Mouse (Mus musculus) heart, adult 2 months (tissue): ENCODE measurements around the gene Tmem39a. TPM values are rescaled to one million over a fixed set of nuclear protein-coding genes. Genes with fewer than 3 reads are reported as not detected.

Experiments used
- DNase-seq, 2 experiments: peaks; one replicate each; pipeline ENCODE4 v3.0.0; 2021
- H3K27ac ChIP-seq: fragments of 200-600 bp; 2 replicates; pipeline ENCODE4 v1.8.1; 2022
- H3K27me3 ChIP-seq: fragments of 200-500 bp; 2 replicates; pipeline ENCODE4 v1.6.1; 2012; ENCODE audit warnings: mild to moderate bottlenecking, low read length, inconsistent platforms, mixed read lengths; ENCODE audit not compliant: control insufficient read depth, insufficient read depth
- H3K36me3 ChIP-seq: fragments of 200-500 bp; 2 replicates; pipeline ENCODE4 v1.6.1; 2012; ENCODE audit warnings: low read length, inconsistent platforms; ENCODE audit not compliant: control insufficient read depth, insufficient read depth
- H3K4me1 ChIP-seq: fragments of 200-500 bp; 2 replicates; pipeline ENCODE4 v1.6.1; 2011; ENCODE audit warnings: low read length; ENCODE audit not compliant: control insufficient read depth, insufficient read depth
- H3K4me3 ChIP-seq: fragments of 200-600 bp; 2 replicates; pipeline ENCODE4 v1.8.1; 2022
- H3K79me2 ChIP-seq: fragments of 200-500 bp; replicated peaks from 2 replicates; pipeline ENCODE4 v1.6.1; 2012; ENCODE audit warnings: mild to moderate bottlenecking, inconsistent platforms, low read length, moderate library complexity, mixed read lengths; ENCODE audit not compliant: control insufficient read depth, insufficient read depth
- H3K9ac ChIP-seq: fragments of 200-500 bp; 2 replicates; pipeline ENCODE4 v1.6.1; 2012; ENCODE audit warnings: low read depth, mild to moderate bottlenecking, control low read depth, inconsistent platforms, low read length, mixed read lengths
- CTCF ChIP-seq: fragments of 200-600 bp; IDR thresholded peaks from 2 replicates; pipeline ENCODE4 v1.8.1; 2022; ENCODE audit warnings: antibody characterized with exemption, mild to moderate bottlenecking, moderate library complexity
- EP300 ChIP-seq: fragments of 200-500 bp; IDR thresholded peaks from 2 replicates; pipeline ENCODE4 v1.6.1; 2011; ENCODE audit warnings: low read depth, low read length, control low read depth; ENCODE audit not compliant: insufficient read depth
- POLR2A ChIP-seq: fragments of 200-500 bp; IDR thresholded peaks from 2 replicates; pipeline ENCODE4 v1.6.1; 2011; ENCODE audit warnings: mild to moderate bottlenecking, low read depth, low read length, control low read depth; ENCODE audit not compliant: insufficient read depth
- WGBS: fragments of 180-500 bp; shearing (Covaris S2); methylation state at CpG from one replicate; pipeline ENCODE4 v1.1.7; 2018; 5-methylcytosine and 5-hydroxymethylcytosine counted together
- intact Hi-C: fragments of 180-260 bp; cut with DNase I; formaldehyde crosslinking; loops from one replicate; pipeline ENCODE4 v1.15.1; 2025
- long read RNA-seq: library from polyadenylated mRNA; stranded (forward); transcript quantifications from one replicate; pipeline ENCODE4 v2.0.0, GENCODE M21; 2021
- polyA plus RNA-seq: library from polyadenylated mRNA; depleted of rRNA; stranded (reverse); fragments of >200 nt; gene quantifications from 2 replicates; pipeline ENCODE4 v1.2.3, GENCODE M21; 2012; rRNA removed
- total RNA-seq, 2 experiments: library from RNA; stranded (reverse); gene quantifications; 2 replicates each; pipeline ENCODE4 v1.2.3; 2021

The Tmem39a gene
- total RNA-seq (10 to 100 TPM; 18.3 to 21.8 TPM), polyA plus RNA-seq (45.3 and 65.2 TPM in 2 replicates)
- long read RNA-seq, transcript Tmem39a-201 (9 exons, 2,871 nt): major isoform, 6 of 8 reads
- long read RNA-seq, partial matches to known transcripts: 0 of 8 reads
- long read RNA-seq, other reads (novel, unspliced or antisense): 2 of 8 reads

GRCm38 (mm10) chr16:38558221-38558748 is at the start of gene Tmem39a:
Tmem39a (plus strand) TSS chr16:38558698.
- no peak within 1 kb of the TSS for H3K9ac ChIP-seq
- no peak within 1 kb of the TSS for H3K4me3 ChIP-seq
- no peaks in the 10 kb centered on the region for H3K4me1 ChIP-seq
- intact Hi-C loops: no loop called here
- DNase-seq: no peak
- H3K27me3 ChIP-seq: no peaks in the 10 kb centered on the region
- H3K27ac ChIP-seq: no peak within 1 kb of the TSS
- 79% methylated on average over 3 of the region's 3 CpGs for WGBS
- H3K79me2 ChIP-seq: no peaks in the 10 kb centered on the region
- TF ChIP-seq POLR2A (no peak), EP300 (no peak), CTCF (no peak)
- no peaks in the 10 kb centered on the region for H3K36me3 ChIP-seq

- H3K36me3 ChIP-seq: no peaks in the 10 kb centered on the region
- WGBS: 94% methylated on average over 2 of the region's 2 CpGs
- H3K79me2 ChIP-seq: no peaks in the 10 kb centered on the region
- no peaks in the 10 kb centered on the region for H3K4me1 ChIP-seq
- H3K4me3 ChIP-seq: no peak overlapping the region
- TF ChIP-seq POLR2A: no peak
- TF ChIP-seq CTCF: no peak
- TF ChIP-seq EP300: no peak
- H3K9ac ChIP-seq: no peak overlapping the region
- intact Hi-C loops: no loop called here
- no peak for DNase-seq
- H3K27me3 ChIP-seq: no peaks in the 10 kb centered on the region
- H3K27ac ChIP-seq: no peak overlapping the region
These were observed 47.7 kb upstream of the Tmem39a start for GRCm38 (mm10) chr16:38510846-38511245.

- no peak for TF ChIP-seq POLR2A
- TF ChIP-seq EP300: no peak
- no peak for TF ChIP-seq CTCF
- intact Hi-C loops: no loop called here
- no peak overlapping the region for H3K9ac ChIP-seq
- no peak overlapping the region for H3K4me3 ChIP-seq
- no peaks in the 10 kb centered on the region for H3K27me3 ChIP-seq
- peaks cover 2% of the 10 kb centered on the region for H3K4me1 ChIP-seq
- 95% methylated on average over 2 of the region's 2 CpGs for WGBS
- no peaks in the 10 kb centered on the region for H3K79me2 ChIP-seq
- H3K27ac ChIP-seq: no peak overlapping the region
- H3K36me3 ChIP-seq: peaks cover 2% of the 10 kb centered on the region; the same call in 1 of the 2 replicates
- DNase-seq: no peak
These were observed 39.4 kb upstream of the Tmem39a start for GRCm38 (mm10) chr16:38519140-38519539.

GRCm38 (mm10) chr16:38521211-38521987 is 37.1 kb upstream of the Tmem39a start:
- peaks cover 2% of the 10 kb centered on the region for H3K4me1 ChIP-seq
- peaks cover 2% of the 10 kb centered on the region; the same call in 1 of the 2 replicates for H3K36me3 ChIP-seq
- no peak overlapping the region for H3K27ac ChIP-seq
- H3K79me2 ChIP-seq: no peaks in the 10 kb centered on the region
- intact Hi-C loops: loop anchor here (5.0 kb wide), 2 partner anchors 41 to 174 kb away; partner anchors contain the start of genes Cox17 and Gm21987
- no peak overlapping the region; the same call in 1 of the 2 replicates for H3K9ac ChIP-seq
- DNase-seq: no peak
- TF ChIP-seq EP300: no peak
- TF ChIP-seq CTCF: no peak
- TF ChIP-seq POLR2A: no peak
- WGBS: 32% methylated on average over 8 of the region's 8 CpGs
- no peaks in the 10 kb centered on the region for H3K27me3 ChIP-seq
- peak overlapping the region; percentile 76 for H3K4me3 ChIP-seq

GRCm38 (mm10) chr16:38522129-38523084 is 36.1 kb upstream of the Tmem39a start, which contains the start of gene Timmdc1:
Timmdc1 (minus strand) TSS chr16:38522663.
- peak within 1 kb of the TSS; percentile 90 for H3K9ac ChIP-seq
- under 1% methylated on average over 73 of the region's 73 CpGs for WGBS
- intact Hi-C loops: loop anchor here (5.0 kb wide), 2 partner anchors 40 to 175 kb away; partner anchors contain the start of genes Cox17 and Gm21987

More at GRCm38 (mm10) chr16:38522129-38523084, 36.1 kb upstream of the Tmem39a start, which contains the start of gene Timmdc1:
- Histone ChIP-seq H3K4me3 (peak within 1 kb of the TSS; percentile 76), H3K4me1 (peaks cover 2% of the 10 kb centered on the region), H3K27ac (peak within 1 kb of the TSS; percentile 93), H3K36me3 (peaks cover 2% of the 10 kb centered on the region; the same call in 1 of the 2 replicates), H3K79me2 (no peaks in the 10 kb centered on the region), H3K27me3 (no peaks in the 10 kb centered on the region)
- DNase-seq: peak; percentile 96 to 98
- TF ChIP-seq EP300 (peak; percentile 59; the same call in 1 of the 2 replicates), POLR2A (peak; percentile 97), CTCF (peak; percentile 45)
